Mouse (Mus musculus) bone marrow macrophage, adult 2 months (primary cell): Measurements from ENCODE around the gene Jade3.

ENCODE experiments used
- CTCF ChIP-seq: IDR thresholded peaks from 2 replicates; pipeline ENCODE4 v1.5.1; 2012; ENCODE audit warnings: low read depth, mild to moderate bottlenecking, low read length, moderate library complexity
- POLR2A ChIP-seq: IDR thresholded peaks from 2 replicates; pipeline ENCODE4 v1.6.1; 2012; ENCODE audit warnings: mild to moderate bottlenecking, low read depth, low read length, borderline replicate concordance

DNA sequence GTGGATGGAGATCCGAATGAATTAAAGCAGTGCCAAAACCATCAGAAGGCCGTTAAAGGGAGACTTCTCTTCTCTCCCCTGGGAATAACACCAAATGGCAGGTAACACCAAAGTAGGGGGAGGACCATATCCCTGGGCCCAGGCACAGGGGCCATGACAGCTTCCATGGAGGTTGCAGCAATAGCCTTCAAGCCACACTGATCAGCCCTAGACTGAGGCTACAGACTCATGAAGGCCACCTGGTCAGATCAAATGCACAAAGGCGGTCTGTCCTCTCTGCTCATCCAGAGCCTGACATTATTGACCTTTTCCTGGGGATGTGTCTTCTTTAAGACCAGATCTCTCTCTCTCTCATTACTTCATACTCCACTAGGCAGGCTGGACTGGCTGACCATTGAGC is 118.4 kb downstream of the Jade3 start:
- TF ChIP-seq CTCF = no peak
- TF ChIP-seq POLR2A = no peak
